ENCODE assay signal across 12 mouse cellular contexts in the genomic region with DNA sequence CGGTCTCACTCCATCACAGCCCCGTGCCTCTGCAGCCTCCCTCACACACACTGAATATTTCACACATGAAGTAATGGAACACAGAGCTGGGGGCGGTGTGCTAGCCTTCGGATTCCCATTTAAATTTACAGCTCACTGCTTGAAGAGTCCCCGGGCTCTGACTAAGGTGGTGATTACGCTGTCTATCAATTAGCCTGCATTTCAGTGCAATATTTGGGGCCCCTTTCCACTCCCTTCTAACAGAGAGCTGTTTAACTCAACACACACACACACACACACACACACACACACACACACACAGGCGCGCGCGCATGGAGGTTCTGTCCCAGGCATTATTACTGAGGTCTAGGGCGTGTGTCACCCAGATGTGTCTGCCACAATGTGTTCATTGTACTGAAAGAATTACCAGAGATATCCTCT. TPM values are rescaled to one million over a fixed set of nuclear protein-coding genes. Genes with fewer than 3 reads are reported as not detected.
A peak's percentile ranks its signal among the peaks of the same experiment; 100 is the strongest.
DNase-seq lines count a peak whose midpoint lies in the region; ATAC-seq lines count a peak whose summit lies in the region.
"Had no signal": no experiment of that assay in that cellular context is flagged by ENCODE, and none has a peak within 500 bp of the region (broad histone marks: within the 10 kb centered on the region; RNA-seq: fewer than 3 reads in every experiment).

No protein-coding gene starts in this region.

- no peaks in the 10 kb centered on the region for H3K4me1 ChIP-seq in kidney, embryonic 15.5 days
- no peaks in the 10 kb centered on the region for H3K4me1 ChIP-seq in embryonic facial prominence, embryonic 12.5 days
- peaks cover 42% of the 10 kb centered on the region for H3K4me1 ChIP-seq in heart, embryonic 13.5 days
- peaks cover 21% of the 10 kb centered on the region for H3K4me1 ChIP-seq in limb, embryonic 15.5 days

- H3K4me2 ChIP-seq in kidney, embryonic 15.5 days = no peak overlapping the region
- H3K4me2 ChIP-seq in embryonic facial prominence, embryonic 12.5 days (replicated peaks) = no peak overlapping the region
- H3K4me2 ChIP-seq in heart, embryonic 13.5 days = peak overlapping the region; percentile 60
- peak overlapping the region; percentile 30 for H3K4me2 ChIP-seq in limb, embryonic 15.5 days

- H3K4me3 ChIP-seq in kidney, embryonic 15.5 days (replicated peaks) = no peak overlapping the region
- no peak overlapping the region for H3K4me3 ChIP-seq in embryonic facial prominence, embryonic 12.5 days
- peak overlapping the region; percentile 26 for H3K4me3 ChIP-seq in heart, embryonic 13.5 days
- no peak overlapping the region for H3K4me3 ChIP-seq in limb, embryonic 15.5 days
- H3K4me3 ChIP-seq: left cerebral cortex, adult 2 months; myocyte had no signal

- peak; percentile 83 for ATAC-seq in kidney, embryonic 15.5 days (replicated peaks; ENCODE audit: low FRiP score)
- peak; percentile 56; the same call in 1 of the 2 replicates for ATAC-seq in embryonic facial prominence, embryonic 12.5 days (ENCODE audit: insufficient number of reproducible peaks, insufficient read depth, low FRiP score, low TSS enrichment)
- peak; percentile 66; the same call in 1 of the 2 replicates for ATAC-seq in heart, embryonic 13.5 days (ENCODE audit: extremely low read depth, insufficient number of reproducible peaks, low FRiP score, low TSS enrichment)
- ATAC-seq in limb, embryonic 15.5 days (ENCODE audit: insufficient number of reproducible peaks, low FRiP score, low TSS enrichment, low read depth) = peak; percentile 76

- no peak overlapping the region for H3K9ac ChIP-seq in kidney, embryonic 15.5 days
- no peak overlapping the region for H3K9ac ChIP-seq in embryonic facial prominence, embryonic 12.5 days
- H3K9ac ChIP-seq in heart, embryonic 13.5 days = peak overlapping the region; percentile 44; the same call in 1 of the 2 replicates
- no peak overlapping the region for H3K9ac ChIP-seq in limb, embryonic 15.5 days

- WGBS in kidney, embryonic 15.5 days = 42% methylated on average over 11 of the region's 11 CpGs
- 63% methylated on average over 11 of the region's 11 CpGs for WGBS in embryonic facial prominence, embryonic 12.5 days
- WGBS in heart, embryonic 13.5 days = 47% methylated on average over 11 of the region's 11 CpGs
- WGBS in limb, embryonic 15.5 days = 31% methylated on average over 11 of the region's 11 CpGs

- H3K9me3 ChIP-seq in kidney, embryonic 15.5 days (replicated peaks) = no peaks in the 10 kb centered on the region
- H3K9me3 ChIP-seq in embryonic facial prominence, embryonic 12.5 days = no peaks in the 10 kb centered on the region
- no peaks in the 10 kb centered on the region for H3K9me3 ChIP-seq in heart, embryonic 13.5 days
- no peaks in the 10 kb centered on the region for H3K9me3 ChIP-seq in limb, embryonic 15.5 days

- no peak overlapping the region for H3K27ac ChIP-seq in kidney, embryonic 15.5 days
- H3K27ac ChIP-seq in embryonic facial prominence, embryonic 12.5 days = no peak overlapping the region
- peak overlapping the region; percentile 81 for H3K27ac ChIP-seq in heart, embryonic 13.5 days (replicated peaks)
- H3K27ac ChIP-seq in limb, embryonic 15.5 days = peak overlapping the region; percentile 59
- H3K27ac ChIP-seq: left cerebral cortex, adult 2 months had no signal

- no peak for DNase-seq in kidney, postnatal 25 days
- no peak for DNase-seq in cerebellum, adult 9-10 months
- DNase-seq in urinary bladder, adult 2 months (ENCODE audit: low spot score) = no peak
- DNase-seq: cerebellum, adult 8-10 months; lung, postnatal 10 days; thymus, postnatal 36 days had no signal

- no peaks in the 10 kb centered on the region for H3K36me3 ChIP-seq in kidney, embryonic 15.5 days
- no peaks in the 10 kb centered on the region for H3K36me3 ChIP-seq in embryonic facial prominence, embryonic 12.5 days
- no peaks in the 10 kb centered on the region for H3K36me3 ChIP-seq in heart, embryonic 13.5 days
- no peaks in the 10 kb centered on the region for H3K36me3 ChIP-seq in limb, embryonic 15.5 days

- H3K27me3 ChIP-seq in kidney, embryonic 15.5 days = no peaks in the 10 kb centered on the region
- no peaks in the 10 kb centered on the region for H3K27me3 ChIP-seq in embryonic facial prominence, embryonic 12.5 days
- no peaks in the 10 kb centered on the region for H3K27me3 ChIP-seq in heart, embryonic 13.5 days (replicated peaks)
- no peaks in the 10 kb centered on the region for H3K27me3 ChIP-seq in limb, embryonic 15.5 days

RNA-seq across cellular contexts. Expression of a gene that starts 31.2 kb away (rescaled TPM):
- 2.6 and 4.4 TPM in 2 replicates for polyA plus RNA-seq in kidney, embryonic 15.5 days (2015; fragmentation: Nextera tagmentation; extraction: Ambion mirVana)
- 6.9 and 8.2 TPM in 2 replicates for polyA plus RNA-seq in embryonic facial prominence, embryonic 12.5 days (2016; fragmentation: Nextera tagmentation; extraction: Ambion mirVana)
- 4.5 and 5.1 TPM in 2 replicates for polyA plus RNA-seq in heart, embryonic 13.5 days (2015; fragmentation: Nextera tagmentation; extraction: Ambion mirVana)
- polyA plus RNA-seq in limb, embryonic 15.5 days (2015; fragmentation: Nextera tagmentation; extraction: Ambion mirVana) = 11.9 and 12.1 TPM in 2 replicates
- 4.6 and 4.7 TPM in 2 replicates for polyA plus RNA-seq in urinary bladder, adult 2 months (2012; rRNA removed)

Comparison
In these comparisons a context has a peak if more than half of its experiments do, and no peak if none do; other contexts are left out.
1. H3K27ac ChIP-seq: peak in heart, embryonic 13.5 days (single experiment) and limb, embryonic 15.5 days (single experiment); none in kidney, embryonic 15.5 days (single experiment) and embryonic facial prominence, embryonic 12.5 days (single experiment).
2. H3K4me2 ChIP-seq: peak in heart, embryonic 13.5 days (single experiment) and limb, embryonic 15.5 days (single experiment); none in kidney, embryonic 15.5 days (single experiment) and embryonic facial prominence, embryonic 12.5 days (single experiment).
3. Peak in every context shown above with its lines, with median percentiles within 50 percentile points of each other: ATAC-seq.